Mouse (Mus musculus): Measurements from ENCODE around the gene Sugt1. TPM values are rescaled to one million over a fixed set of nuclear protein-coding genes. Genes with fewer than 3 reads are reported as not detected.

Gene Sugt1
- polyA plus RNA-seq, 1 experiment from 2014 or later, result 127 TPM

GRCm38 (mm10) chr14:79673083-79674013, 85.9 kb downstream of the Sugt1 start:
- Histone ChIP-seq H3K4me3 (ENCODE audit: low read depth, low read length) (no peak overlapping the region), H3K36me3 (ENCODE audit: control insufficient read depth, insufficient read depth, low read length) (no peaks in the 10 kb centered on the region), H3K4me1 (ENCODE audit: control insufficient read depth, insufficient read depth, low read length) (peaks cover 7% of the 10 kb centered on the region; the same call in 1 of the 2 replicates), H3K9ac (replicated peaks; ENCODE audit: low read depth, low read length) (no peak overlapping the region), H3K9me3 (ENCODE audit: control insufficient read depth, low read depth, low read length) (no peaks in the 10 kb centered on the region), H3K27ac (ENCODE audit: low read length) (no peak overlapping the region), H3K27me3 (ENCODE audit: control insufficient read depth, insufficient read depth, low read length) (no peaks in the 10 kb centered on the region), H3K4me2 (replicated peaks; ENCODE audit: low read depth, low read length) (no peak overlapping the region)
- 46% methylated on average over 17 of the region's 17 CpGs for whole genome bisulfite sequencing
- ATAC-seq (ENCODE audit: insufficient number of reproducible peaks, insufficient read depth, low FRiP score, low read depth), result no peak

- Histone ChIP-seq H3K4me2 (replicated peaks; ENCODE audit: low read depth, low read length) (no peak overlapping the region), H3K9me3 (ENCODE audit: control insufficient read depth, low read depth, low read length) (no peaks in the 10 kb centered on the region), H3K4me1 (ENCODE audit: control insufficient read depth, insufficient read depth, low read length) (peaks cover 7% of the 10 kb centered on the region; the same call in 1 of the 2 replicates), H3K9ac (replicated peaks; ENCODE audit: low read depth, low read length) (no peak overlapping the region), H3K27ac (ENCODE audit: low read length) (no peak overlapping the region), H3K27me3 (ENCODE audit: control insufficient read depth, insufficient read depth, low read length) (no peaks in the 10 kb centered on the region), H3K36me3 (ENCODE audit: control insufficient read depth, insufficient read depth, low read length) (no peaks in the 10 kb centered on the region), H3K4me3 (ENCODE audit: low read depth, low read length) (no peak overlapping the region)
- WGBS, result 55% methylated on average over 15 of the region's 15 CpGs
- no peak for ATAC-seq (ENCODE audit: insufficient number of reproducible peaks, insufficient read depth, low FRiP score, low read depth)
These were observed 89.7 kb downstream of the Sugt1 start for GRCm38 (mm10) chr14:79677108-79677753.

- Histone ChIP-seq H3K36me3 (ENCODE audit: control insufficient read depth, insufficient read depth, low read length) (no peaks in the 10 kb centered on the region), H3K9me3 (ENCODE audit: control insufficient read depth, low read depth, low read length) (no peaks in the 10 kb centered on the region), H3K27me3 (ENCODE audit: control insufficient read depth, insufficient read depth, low read length) (no peaks in the 10 kb centered on the region), H3K9ac (replicated peaks; ENCODE audit: low read depth, low read length) (no peak overlapping the region), H3K4me2 (replicated peaks; ENCODE audit: low read depth, low read length) (no peak overlapping the region), H3K4me1 (ENCODE audit: control insufficient read depth, insufficient read depth, low read length) (peaks cover 2% of the 10 kb centered on the region; the same call in 1 of the 2 replicates), H3K27ac (ENCODE audit: low read length) (no peak overlapping the region), H3K4me3 (ENCODE audit: low read depth, low read length) (no peak overlapping the region)
- 64% methylated on average over 14 of the region's 14 CpGs for WGBS
- no peak for ATAC-seq (ENCODE audit: insufficient number of reproducible peaks, insufficient read depth, low FRiP score, low read depth)
These were observed 90.6 kb downstream of the Sugt1 start for GRCm38 (mm10) chr14:79677891-79678687.

GRCm38 (mm10) chr14:79680652-79681051, 93.2 kb downstream of the Sugt1 start:
- Histone ChIP-seq H3K9me3 (ENCODE audit: control insufficient read depth, low read depth, low read length) (no peaks in the 10 kb centered on the region), H3K4me3 (ENCODE audit: low read depth, low read length) (no peak overlapping the region), H3K27ac (ENCODE audit: low read length) (no peak overlapping the region), H3K36me3 (ENCODE audit: control insufficient read depth, insufficient read depth, low read length) (no peaks in the 10 kb centered on the region), H3K9ac (replicated peaks; ENCODE audit: low read depth, low read length) (no peak overlapping the region), H3K4me2 (replicated peaks; ENCODE audit: low read depth, low read length) (no peak overlapping the region), H3K27me3 (ENCODE audit: control insufficient read depth, insufficient read depth, low read length) (no peaks in the 10 kb centered on the region), H3K4me1 (ENCODE audit: control insufficient read depth, insufficient read depth, low read length) (no peaks in the 10 kb centered on the region)
- 52% methylated on average over 5 of the region's 5 CpGs for WGBS
- ATAC-seq (ENCODE audit: insufficient number of reproducible peaks, insufficient read depth, low FRiP score, low read depth), result no peak

Small RNAs within 50 kb of the gene (microRNA-seq; reads per million reads assigned to microRNA genes)
- not detected for gene Gm27857

Other genes starting within 250 kb of the Sugt1 start
- 41.0 and 47.7 TPM in 2 replicates for gene Naa16, start 196.9 kb upstream of the Sugt1 start, polyA plus RNA-seq (2014; fragmentation: Nextera tagmentation; extraction: Ambion mirVana)
- gene Mtrf1, start 189.9 kb upstream of the Sugt1 start, polyA plus RNA-seq (2014; fragmentation: Nextera tagmentation; extraction: Ambion mirVana), result 9.6 and 9.8 TPM in 2 replicates
- gene Kbtbd7, start 161.2 kb upstream of the Sugt1 start, polyA plus RNA-seq (2014; fragmentation: Nextera tagmentation; extraction: Ambion mirVana), result 14.3 and 16.1 TPM in 2 replicates
- gene Kbtbd6, start 135.9 kb upstream of the Sugt1 start, polyA plus RNA-seq (2014; fragmentation: Nextera tagmentation; extraction: Ambion mirVana), result 2.8 and 3.0 TPM in 2 replicates
- gene Elf1, start 106.5 kb upstream of the Sugt1 start, polyA plus RNA-seq (2014; fragmentation: Nextera tagmentation; extraction: Ambion mirVana), result 25.8 and 27.6 TPM in 2 replicates
- gene Wbp4, start 106.2 kb upstream of the Sugt1 start, polyA plus RNA-seq (2014; fragmentation: Nextera tagmentation; extraction: Ambion mirVana), result 43.6 and 50.3 TPM in 2 replicates
- gene Cnmd, start 74.5 kb downstream of the Sugt1 start, polyA plus RNA-seq (2014; fragmentation: Nextera tagmentation; extraction: Ambion mirVana), result 1.3 and 2.9 TPM in 2 replicates
- gene Pcdh8, start 183.6 kb downstream of the Sugt1 start, polyA plus RNA-seq (2014; fragmentation: Nextera tagmentation; extraction: Ambion mirVana), result 0.98 and 1.5 TPM in 2 replicates